10 mouse cellular contexts compared by ENCODE assay signal in genomic region chr9:107637070-107637469, GRCm38 (mm10). TPM values are rescaled to one million over a fixed set of nuclear protein-coding genes. Genes with fewer than 3 reads are reported as not detected.
A peak's percentile ranks its signal among the peaks of the same experiment; 100 is the strongest.
DNase-seq lines count a peak whose midpoint lies in the region; ATAC-seq and TF ChIP-seq lines count a peak whose summit lies in the region.
"Had no signal": no experiment of that assay in that cellular context is flagged by ENCODE, and none has a peak within 500 bp of the region (broad histone marks: within the 10 kb centered on the region; RNA-seq: fewer than 3 reads in every experiment).

No protein-coding gene starts in this region.

- H3K9ac ChIP-seq in forebrain, postnatal 0 days = 0 out of 2 replicates have a peak overlapping the region, but pooled peaks have one; percentile 10
- peak overlapping the region; percentile 17 for H3K9ac ChIP-seq in midbrain, embryonic 13.5 days (replicated peaks)

- H3K4me3 ChIP-seq in forebrain, postnatal 0 days (ENCODE audit: low read depth, low read length) = no peak overlapping the region
- H3K4me3 ChIP-seq in midbrain, embryonic 13.5 days (replicated peaks) = no peak overlapping the region; the same call in 1 of the 2 replicates

- no peaks in the 10 kb centered on the region for H3K36me3 ChIP-seq in forebrain, postnatal 0 days (ENCODE audit: insufficient read depth)
- no peaks in the 10 kb centered on the region for H3K36me3 ChIP-seq in midbrain, embryonic 13.5 days

- TF ChIP-seq CTCF in forebrain, postnatal 0 days (IDR thresholded peaks at IDR 0.05; ENCODE audit: low read depth) = no peak

- peak overlapping the region; percentile 59; the same call in 1 of the 2 replicates for H3K27ac ChIP-seq in forebrain, postnatal 0 days (ENCODE audit: low read depth, low read length)
- H3K27ac ChIP-seq in midbrain, embryonic 13.5 days = peak overlapping the region; percentile 89

- peak; percentile 32 for ATAC-seq in forebrain, postnatal 0 days
- peak; percentile 67 for ATAC-seq in midbrain, embryonic 13.5 days

- no peaks in the 10 kb centered on the region for H3K27me3 ChIP-seq in forebrain, postnatal 0 days (ENCODE audit: insufficient read depth, low read length)
- H3K27me3 ChIP-seq in midbrain, embryonic 13.5 days = no peaks in the 10 kb centered on the region

- peaks cover 25% of the 10 kb centered on the region for H3K4me1 ChIP-seq in forebrain, postnatal 0 days (ENCODE audit: insufficient read depth)
- H3K4me1 ChIP-seq in midbrain, embryonic 13.5 days (replicated peaks) = peaks cover 66% of the 10 kb centered on the region

- peak; percentile 51 for DNase-seq in cerebellum, adult 11-12 months
- no peak for DNase-seq in cerebellum, adult 8-10 months
- peak; percentile 74 for DNase-seq in R1 (ENCODE audit: low read depth, low spot score)
- peak; percentile 63 for DNase-seq in forebrain, postnatal 0 days
- DNase-seq in T-cell, adult 2 months (ENCODE audit: low spot score) = no peak
- no peak for DNase-seq in right cerebral cortex, postnatal 4 days
- DNase-seq in adrenal gland, adult 2 months = no peak
- DNase-seq: kidney, adult 9 months had no signal

- no peaks in the 10 kb centered on the region for H3K9me3 ChIP-seq in forebrain, postnatal 0 days (ENCODE audit: low read length)
- no peaks in the 10 kb centered on the region for H3K9me3 ChIP-seq in midbrain, embryonic 13.5 days

- WGBS in forebrain, postnatal 0 days = 5% methylated on average over 7 of the region's 7 CpGs
- WGBS in midbrain, embryonic 13.5 days = 4% methylated on average over 7 of the region's 7 CpGs

- H3K4me2 ChIP-seq in forebrain, postnatal 0 days (ENCODE audit: low read depth) = no peak overlapping the region
- peak overlapping the region; percentile 37 for H3K4me2 ChIP-seq in midbrain, embryonic 13.5 days (replicated peaks)

RNA-seq across cellular contexts. Expression of gene Gnai2, which starts 1.9 kb away (rescaled TPM):
- 200 and 223 TPM in 2 replicates for total RNA-seq in forebrain, postnatal 0 days (2014; rRNA removed)
- 267 and 287 TPM in 2 replicates for polyA plus RNA-seq in forebrain, postnatal 0 days (2015; fragmentation: Nextera tagmentation; extraction: Ambion mirVana)
- polyA plus RNA-seq in midbrain, embryonic 13.5 days (2015; fragmentation: Nextera tagmentation; extraction: Ambion mirVana) = 399 and 416 TPM in 2 replicates
- 100 to 1,000 TPM; 198 to 278 TPM for total RNA-seq in adrenal gland, adult 2 months (2021)
- polyA plus RNA-seq in adrenal gland, adult 2 months (2012; rRNA removed) = 330 and 345 TPM in 2 replicates

RNA-seq across cellular contexts. Expression of gene Sema3b, which starts 28.0 kb away (rescaled TPM):
- total RNA-seq in forebrain, postnatal 0 days (2014; rRNA removed) = 6.5 and 6.6 TPM in 2 replicates
- 3.9 and 4.4 TPM in 2 replicates for polyA plus RNA-seq in forebrain, postnatal 0 days (2015; fragmentation: Nextera tagmentation; extraction: Ambion mirVana)
- polyA plus RNA-seq in midbrain, embryonic 13.5 days (2015; fragmentation: Nextera tagmentation; extraction: Ambion mirVana) = 2.3 and 2.7 TPM in 2 replicates
- 1 to 10 TPM; 3.7 to 4.1 TPM for total RNA-seq in adrenal gland, adult 2 months (2021)
- 8.3 and 10.4 TPM in 2 replicates for polyA plus RNA-seq in adrenal gland, adult 2 months (2012; rRNA removed)
- total RNA-seq: megakaryocyte progenitor cell, adult 5-6 weeks had no signal

RNA-seq across cellular contexts. Expression of gene Slc38a3, which starts 32.3 kb away (rescaled TPM):
- total RNA-seq in forebrain, postnatal 0 days (2014; rRNA removed) = 43.5 and 60.9 TPM in 2 replicates
- polyA plus RNA-seq in forebrain, postnatal 0 days (2015; fragmentation: Nextera tagmentation; extraction: Ambion mirVana) = 38.7 and 39.8 TPM in 2 replicates
- polyA plus RNA-seq in midbrain, embryonic 13.5 days (2015; fragmentation: Nextera tagmentation; extraction: Ambion mirVana) = 18.7 and 22.0 TPM in 2 replicates
- 1 to 10 TPM in 1 of 2 experiments, under 1 TPM in 1; 0.48 to 2.7 TPM for total RNA-seq in adrenal gland, adult 2 months (2021)
- 1.7 and 4.1 TPM in 2 replicates for polyA plus RNA-seq in adrenal gland, adult 2 months (2012; rRNA removed)
- total RNA-seq: megakaryocyte progenitor cell, adult 5-6 weeks had no signal

RNA-seq across cellular contexts. Expression of gene Gnat1, which starts 42.4 kb away (rescaled TPM):
- 0.24 TPM in 1 of 2 replicates, not detected in the other for total RNA-seq in forebrain, postnatal 0 days (2014; rRNA removed)
- polyA plus RNA-seq in forebrain, postnatal 0 days (2015; fragmentation: Nextera tagmentation; extraction: Ambion mirVana) = 0.73 and 1.8 TPM in 2 replicates
- polyA plus RNA-seq in midbrain, embryonic 13.5 days (2015; fragmentation: Nextera tagmentation; extraction: Ambion mirVana) = 2.4 and 2.7 TPM in 2 replicates
- total RNA-seq in adrenal gland, adult 2 months (2021) = under 1 TPM in 1 of 2 experiments, not detected in 1; 0.37 TPM
- 0.10 and 0.16 TPM in 2 replicates for polyA plus RNA-seq in adrenal gland, adult 2 months (2012; rRNA removed)
- total RNA-seq: megakaryocyte progenitor cell, adult 5-6 weeks had no signal

RNA-seq across cellular contexts. Expression of gene Ifrd2, which starts 49.6 kb away (rescaled TPM):
- 11.7 and 13.8 TPM in 2 replicates for total RNA-seq in forebrain, postnatal 0 days (2014; rRNA removed)
- polyA plus RNA-seq in forebrain, postnatal 0 days (2015; fragmentation: Nextera tagmentation; extraction: Ambion mirVana) = 6.2 and 7.4 TPM in 2 replicates
- polyA plus RNA-seq in midbrain, embryonic 13.5 days (2015; fragmentation: Nextera tagmentation; extraction: Ambion mirVana) = 13.5 and 14.7 TPM in 2 replicates
- 10 to 100 TPM; 36.0 to 41.7 TPM for total RNA-seq in adrenal gland, adult 2 months (2021)
- polyA plus RNA-seq in adrenal gland, adult 2 months (2012; rRNA removed) = 67.3 and 80.0 TPM in 2 replicates

Comparison
In these comparisons a context has a peak if more than half of its experiments do, and no peak if none do; other contexts are left out.
1. DNase-seq: peak in cerebellum, adult 11-12 months (single experiment), R1 (single experiment) and forebrain, postnatal 0 days (single experiment); none in cerebellum, adult 8-10 months (single experiment), T-cell, adult 2 months (single experiment), right cerebral cortex, postnatal 4 days (single experiment) and adrenal gland, adult 2 months (single experiment).